Mouse (Mus musculus) spleen, postnatal 36 days (tissue): ENCODE results near the gene Krt88.
A peak's percentile ranks its signal among the peaks of the same experiment; 100 is the strongest.

Experiments
- DNase-seq, 2 experiments: peaks; one replicate each; pipeline ENCODE4 v3.0.0; 2022; ENCODE audit warnings: low spot score in 2 of 2, mixed read lengths in 1 of 2

Krt88 gene

GRCm38 (mm10) chr15:101447444-101447843 lies at the start of gene Krt88:
Gene Krt88 (plus strand): TSS chr15:101447744.
- no peak for DNase-seq

GRCm38 (mm10) chr15:101398269-101398668 lies 49.3 kb upstream of the Krt88 start:
- DNase-seq, result no peak

- no peak for DNase-seq
Observed at GRCm38 (mm10) chr15:101410775-101411174, 36.8 kb upstream of the Krt88 start, which contains the start of gene Krt7. Gene Krt7 (plus strand): TSS chr15:101411043.

GRCm38 (mm10) chr15:101412188-101412587 lies 35.4 kb upstream of the Krt88 start:
- no peak for DNase-seq

GRCm38 (mm10) chr15:101413916-101414635 lies 33.5 kb upstream of the Krt88 start:
- DNase-seq, result no peak

- no peak for DNase-seq
Observed at GRCm38 (mm10) chr15:101414807-101415565, 32.6 kb upstream of the Krt88 start.

GRCm38 (mm10) chr15:101418950-101419349 lies 28.6 kb upstream of the Krt88 start:
- DNase-seq, result no peak

GRCm38 (mm10) chr15:101420903-101421302 lies 26.6 kb upstream of the Krt88 start:
- DNase-seq, result no peak

- no peak for DNase-seq
Observed at GRCm38 (mm10) chr15:101424914-101425313, 22.6 kb upstream of the Krt88 start.

GRCm38 (mm10) chr15:101436611-101437010 lies 10.9 kb upstream of the Krt88 start:
- DNase-seq, result no peak

- no peak for DNase-seq
Observed at GRCm38 (mm10) chr15:101438555-101438954, 9.0 kb upstream of the Krt88 start, which contains the start of gene Krt87. Gene Krt87 (minus strand): TSS chr15:101438804.

- no peak for DNase-seq
Observed at GRCm38 (mm10) chr15:101440837-101441236, 6.7 kb upstream of the Krt88 start.

GRCm38 (mm10) chr15:101446572-101446971 lies 972 bp upstream of the Krt88 start:
- no peak for DNase-seq

GRCm38 (mm10) chr15:101453093-101453736 lies 5.7 kb downstream of the Krt88 start:
- peak; percentile 22 to 29 for DNase-seq

- no peak for DNase-seq
Observed at GRCm38 (mm10) chr15:101454774-101455173, 7.2 kb downstream of the Krt88 start.

- no peak for DNase-seq
Observed at GRCm38 (mm10) chr15:101455292-101455691, 7.7 kb downstream of the Krt88 start.

GRCm38 (mm10) chr15:101455891-101456290 lies 8.3 kb downstream of the Krt88 start:
- DNase-seq, result no peak

- DNase-seq, result no peak
Observed at GRCm38 (mm10) chr15:101458361-101458930, 10.9 kb downstream of the Krt88 start.

- DNase-seq, result no peak
Observed at GRCm38 (mm10) chr15:101459283-101459682, 11.7 kb downstream of the Krt88 start.

GRCm38 (mm10) chr15:101463651-101464050 lies 16.1 kb downstream of the Krt88 start, which contains the start of gene Krt81:
Gene Krt81 (minus strand): TSS chr15:101463751.
- DNase-seq, result no peak

- DNase-seq, result no peak
Observed at GRCm38 (mm10) chr15:101469093-101469492, 21.5 kb downstream of the Krt88 start.

GRCm38 (mm10) chr15:101472952-101473528 lies 25.5 kb downstream of the Krt88 start, which contains the start of gene Krt86:
Gene Krt86 (plus strand): TSS chr15:101473478.
- no peak for DNase-seq
